Mouse (Mus musculus) v-Abl transformed pro-B cells (cell line): ENCODE data around the gene Dll1.

Experiments
- in situ Hi-C, 2 experiments: fragments of 400-800 bp; cut with MboI; formaldehyde crosslinking; loops; one replicate each; pipeline ENCODE4 v1.15.1; 2025; ENCODE audit not compliant: unreplicated experiment in 2 of 2

Dll1 gene

DNA sequence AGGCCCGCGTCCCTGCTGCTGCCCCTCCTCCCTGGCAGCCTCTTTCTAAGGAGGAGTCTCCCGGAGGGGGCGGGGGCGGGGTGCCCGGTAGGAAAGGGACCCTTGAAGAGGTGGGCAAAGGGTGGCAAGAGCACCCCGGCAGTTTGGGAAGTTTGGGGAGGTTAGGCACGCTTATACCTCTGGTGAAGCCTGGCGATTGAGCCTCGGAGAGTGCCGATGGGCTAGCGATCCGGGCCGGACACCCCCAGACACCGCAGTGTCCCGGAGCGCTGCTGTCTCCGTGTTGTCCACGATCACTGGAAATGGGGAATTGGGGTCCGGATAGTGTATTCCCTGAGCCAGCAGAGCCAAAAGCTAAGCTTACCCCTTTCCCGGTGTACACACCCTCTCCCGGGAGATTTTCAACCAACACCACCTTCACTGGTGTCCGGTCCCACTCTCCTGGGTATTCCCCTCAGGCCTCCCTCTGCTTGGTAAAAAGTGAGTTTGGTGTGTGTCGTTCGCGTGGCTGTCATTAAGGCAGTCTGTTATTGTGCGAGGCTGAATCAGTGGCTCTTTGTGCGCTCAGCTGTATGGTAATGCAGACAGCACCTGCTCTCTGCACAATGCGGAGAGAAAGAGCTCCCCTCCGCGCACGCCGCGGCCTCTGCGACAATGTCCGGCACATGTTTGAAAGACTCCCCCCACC, at the start of gene Dll1:
TSS of gene Dll1 (minus strand) at position 379 of the 688 bp plus-strand sequence.
- in situ Hi-C loops, result loop anchor here in 1 of 2 experiments (25.0 kb wide), 1 partner anchor 439 kb away; the partner anchor contains the start of genes 1600012H06Rik and Wdr27

DNA sequence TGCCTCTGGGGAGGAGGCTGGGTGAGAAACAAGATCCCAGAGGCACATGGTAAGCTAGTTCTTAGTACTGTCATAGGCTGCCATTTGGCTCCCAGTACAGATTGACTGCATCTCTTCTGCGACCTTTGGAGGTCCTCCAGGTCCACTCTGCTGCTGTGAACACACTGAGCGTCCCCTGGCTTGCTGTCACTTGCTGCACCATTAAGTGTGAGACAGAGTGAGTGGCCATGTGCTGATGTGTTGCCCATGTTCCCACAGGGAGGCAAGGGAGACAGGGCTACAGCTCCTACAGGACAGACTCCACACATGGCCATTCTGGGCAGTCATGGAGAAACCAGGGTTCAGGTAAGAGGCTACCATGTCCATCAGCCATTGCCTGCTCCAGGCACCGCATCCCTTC, 49.3 kb upstream of the Dll1 start:
- in situ Hi-C loops, result no loop called here

DNA sequence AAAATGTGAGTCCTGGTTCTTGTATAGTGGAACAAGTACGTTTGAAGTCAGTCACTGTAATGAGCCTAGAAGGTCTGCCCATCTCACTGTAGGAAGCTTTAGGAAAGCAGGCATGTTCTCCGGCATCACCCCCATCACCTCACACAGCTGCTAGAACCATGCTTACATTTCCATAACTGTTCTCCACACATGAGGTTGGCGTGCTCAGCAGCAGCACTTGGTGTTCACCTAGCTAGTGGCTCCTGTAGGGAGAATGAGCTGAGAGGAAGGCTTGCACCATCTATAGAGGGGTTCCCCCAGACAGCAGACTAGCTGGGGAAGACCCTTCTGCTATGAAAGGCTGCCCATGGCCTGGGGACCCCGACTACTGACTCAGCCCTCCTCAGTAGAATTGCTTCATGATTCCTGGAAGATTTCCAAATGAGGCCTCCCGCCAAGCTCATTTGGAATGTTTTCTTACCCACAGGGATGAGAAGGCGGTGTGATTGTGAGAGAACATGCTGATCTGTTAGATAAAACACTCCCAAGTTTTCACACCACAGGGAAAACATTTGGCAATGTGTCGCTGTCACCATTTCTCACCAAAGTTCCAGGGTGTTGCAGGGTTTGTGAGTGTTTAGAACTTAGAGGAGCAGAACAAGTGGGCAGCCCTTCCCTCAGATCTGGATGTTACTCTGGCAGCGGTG, 46.6 kb upstream of the Dll1 start:
- in situ Hi-C loops, result no loop called here

DNA sequence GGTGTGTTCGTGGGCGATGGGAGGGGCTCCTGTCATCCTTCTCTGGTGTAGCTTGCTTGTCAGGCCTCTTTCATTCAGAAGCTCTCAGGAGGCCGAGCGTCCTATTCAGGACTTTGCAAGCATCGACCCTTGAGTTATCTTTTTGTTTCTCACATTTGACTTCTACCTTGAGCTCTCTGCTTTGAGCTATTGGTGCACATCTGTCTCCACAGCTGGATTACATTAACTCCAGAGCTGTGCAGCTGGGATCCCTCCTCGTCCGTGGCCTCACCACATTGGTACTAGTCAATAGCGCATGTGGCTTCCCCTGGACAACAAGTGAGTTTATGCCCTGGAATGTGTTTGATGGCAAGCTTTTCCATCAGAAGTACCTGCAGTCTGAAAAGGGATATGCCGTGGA, 46.0 kb upstream of the Dll1 start:
- in situ Hi-C loops, result no loop called here

DNA sequence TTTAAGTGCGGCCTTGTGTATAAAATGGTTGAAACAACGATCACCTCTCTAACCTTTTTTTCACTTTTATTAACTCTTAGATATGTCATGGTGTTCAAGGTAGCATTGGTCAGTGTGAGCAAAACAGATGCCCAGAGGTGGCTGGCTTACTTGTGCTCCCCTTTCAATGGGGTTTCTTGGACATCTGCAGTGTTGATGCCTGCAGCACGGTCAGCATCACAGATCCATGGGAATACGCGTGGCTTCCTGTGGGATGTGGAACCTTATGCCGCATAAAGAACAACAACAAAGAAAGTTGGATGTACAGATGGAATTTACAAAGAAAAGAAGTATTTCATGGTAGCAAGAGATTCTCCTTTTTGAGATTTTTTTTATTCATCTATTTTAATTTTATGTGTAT, 44.8 kb upstream of the Dll1 start:
- in situ Hi-C loops, result no loop called here

DNA sequence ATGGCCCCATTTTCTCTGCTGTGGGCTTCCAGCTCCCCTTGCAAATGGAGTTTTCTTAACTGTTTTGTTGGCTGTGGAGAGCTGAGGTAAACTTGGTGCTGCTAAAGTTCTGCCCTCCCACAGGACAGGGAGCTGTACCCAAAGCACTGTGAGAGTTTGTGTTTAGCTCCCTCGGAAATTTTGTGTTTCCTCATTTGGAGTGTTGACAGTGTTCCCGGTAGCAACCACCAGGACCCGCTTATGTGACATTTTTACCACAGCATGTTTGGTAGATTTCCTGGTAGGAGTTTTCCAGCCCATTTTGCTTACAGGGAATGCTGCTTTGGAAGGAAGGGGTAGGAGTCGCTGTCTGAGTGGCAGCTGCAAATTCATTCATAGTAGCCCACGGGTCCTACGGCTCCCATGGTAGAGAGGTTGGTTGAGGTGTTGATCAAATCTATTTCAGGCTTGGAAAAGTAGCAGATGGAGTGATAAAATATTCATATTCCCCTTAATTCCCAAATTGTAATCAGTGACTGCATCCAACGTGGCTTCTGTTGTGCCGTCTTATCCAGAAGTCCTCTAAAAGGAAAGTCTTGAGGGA, 43.4 kb upstream of the Dll1 start:
- in situ Hi-C loops, result no loop called here

DNA sequence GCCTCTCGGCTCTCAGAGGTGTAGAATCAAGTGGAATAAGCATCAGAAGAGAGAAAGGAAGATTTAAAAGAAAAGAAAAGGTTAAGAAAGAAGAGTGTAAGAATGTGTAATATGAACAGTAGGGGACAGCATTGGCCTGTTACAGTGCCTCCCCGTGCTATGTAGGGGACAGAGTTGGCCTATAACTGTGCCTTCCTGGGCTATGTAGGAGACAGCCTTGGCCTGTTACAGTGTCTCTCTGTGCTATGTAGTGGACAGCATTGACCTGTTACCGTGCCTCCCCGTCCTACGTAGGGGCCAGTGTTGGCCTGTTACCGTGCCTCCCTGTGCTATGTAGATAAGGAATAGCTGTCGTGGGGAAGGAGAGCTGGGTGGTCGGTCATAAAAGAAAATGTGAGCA, 42.9 kb upstream of the Dll1 start:
- in situ Hi-C loops, result no loop called here

DNA sequence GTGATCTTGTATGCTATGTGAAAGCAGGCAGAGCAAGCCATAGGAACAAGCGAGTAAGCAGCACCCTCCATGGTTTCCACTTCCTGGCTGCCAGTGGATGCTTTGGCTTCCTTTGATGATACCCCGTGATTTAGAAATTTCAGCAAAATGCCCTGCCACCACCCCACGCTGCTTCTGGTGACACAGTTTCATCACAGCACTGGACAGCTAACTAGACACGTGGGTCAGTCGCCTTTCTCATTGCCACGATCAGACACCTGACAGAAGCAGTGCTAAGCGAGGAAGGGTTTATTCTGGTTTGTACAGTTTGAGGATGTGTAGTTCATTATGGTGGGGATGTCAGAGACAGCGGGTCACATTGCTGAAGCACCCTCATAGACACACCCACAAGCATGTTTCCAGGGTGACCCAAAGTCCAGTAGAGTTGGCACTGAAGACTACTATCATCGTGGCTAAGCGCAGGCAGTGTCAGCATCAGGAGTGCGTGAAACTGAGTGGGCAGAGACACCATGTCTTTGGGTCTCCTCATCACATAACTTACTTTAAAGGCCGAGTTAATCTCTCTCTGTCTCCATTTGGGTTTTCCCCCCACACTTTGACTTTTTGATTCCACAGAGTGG, 40.0 kb upstream of the Dll1 start:
- in situ Hi-C loops, result no loop called here

DNA sequence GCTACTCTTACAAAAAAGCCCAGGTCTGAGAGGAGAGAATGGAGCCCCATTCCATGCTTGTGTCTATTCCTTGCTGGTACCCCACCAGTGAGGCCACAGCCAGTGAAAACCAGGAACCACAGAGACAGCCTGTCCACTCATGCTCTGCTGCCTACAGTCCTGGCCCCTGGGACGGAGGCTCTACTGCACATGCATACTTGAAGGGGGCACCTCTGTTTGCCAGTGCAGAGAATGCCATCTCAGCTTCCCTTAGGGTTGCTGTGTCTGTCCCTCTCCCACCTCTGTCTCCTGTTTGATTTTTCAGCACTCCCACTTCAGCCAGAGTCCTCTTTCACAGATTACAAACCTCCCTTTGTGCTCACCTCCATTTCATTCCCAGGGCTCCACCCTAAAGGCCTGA, 34.2 kb upstream of the Dll1 start:
- in situ Hi-C loops, result no loop called here

DNA sequence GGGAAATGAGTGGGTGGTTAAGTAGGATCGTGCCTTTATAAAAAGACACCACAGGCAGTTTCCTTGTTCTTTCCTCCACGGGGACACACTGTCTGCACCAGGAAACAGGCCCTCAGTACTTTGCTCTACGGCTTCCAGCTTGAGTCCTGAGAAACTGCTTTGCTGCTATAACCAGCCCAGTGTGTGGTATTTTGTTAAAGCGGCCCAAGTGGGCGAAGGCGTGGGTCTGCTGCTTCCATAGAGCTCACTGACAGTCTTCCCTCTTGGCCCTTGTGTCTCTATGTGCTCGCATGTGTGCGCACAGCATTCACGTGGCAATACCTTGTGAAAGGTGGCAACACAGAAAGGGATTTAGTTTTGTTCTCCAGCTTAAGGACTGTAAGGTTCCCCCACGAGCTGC, 32.6 kb upstream of the Dll1 start:
- in situ Hi-C loops, result no loop called here

DNA sequence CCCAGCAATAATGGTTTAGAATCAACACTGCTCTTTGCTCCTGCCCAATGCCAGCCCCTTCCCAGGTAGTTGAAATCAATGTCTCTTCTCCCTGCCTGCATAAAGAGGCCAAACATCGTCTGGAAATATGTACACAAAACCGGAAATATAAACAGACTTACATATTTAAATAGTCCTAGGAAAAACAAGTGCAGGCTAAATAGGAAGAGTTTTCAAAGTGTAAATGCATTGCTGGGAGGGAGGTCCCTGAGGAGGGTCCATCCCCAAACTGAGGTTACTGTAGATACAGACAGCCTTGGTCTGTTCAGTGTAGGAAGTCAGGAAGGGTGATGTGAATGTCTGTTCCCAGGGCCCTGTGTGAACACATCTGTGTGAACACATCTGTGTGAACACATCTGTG, 29.9 kb upstream of the Dll1 start:
- in situ Hi-C loops, result no loop called here

DNA sequence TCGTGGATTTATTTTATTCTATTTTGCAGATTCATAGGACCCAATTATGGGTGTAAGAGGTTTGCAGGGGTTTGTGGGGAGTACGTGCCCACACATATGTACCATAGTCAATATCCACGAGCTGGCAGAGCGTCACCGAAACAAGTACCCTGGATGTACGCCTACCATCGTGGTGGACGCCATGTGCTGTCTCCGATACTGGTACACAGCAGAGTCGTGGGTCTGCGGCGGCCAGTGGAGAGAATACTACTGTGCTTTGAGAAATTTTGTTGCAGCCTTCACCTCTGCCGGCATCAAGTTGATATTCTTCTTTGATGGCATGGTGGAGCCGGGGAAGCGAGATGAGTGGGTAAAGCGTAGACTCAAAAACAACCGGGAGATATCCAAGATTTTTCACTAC, 25.0 kb upstream of the Dll1 start:
- in situ Hi-C loops, result no loop called here

DNA sequence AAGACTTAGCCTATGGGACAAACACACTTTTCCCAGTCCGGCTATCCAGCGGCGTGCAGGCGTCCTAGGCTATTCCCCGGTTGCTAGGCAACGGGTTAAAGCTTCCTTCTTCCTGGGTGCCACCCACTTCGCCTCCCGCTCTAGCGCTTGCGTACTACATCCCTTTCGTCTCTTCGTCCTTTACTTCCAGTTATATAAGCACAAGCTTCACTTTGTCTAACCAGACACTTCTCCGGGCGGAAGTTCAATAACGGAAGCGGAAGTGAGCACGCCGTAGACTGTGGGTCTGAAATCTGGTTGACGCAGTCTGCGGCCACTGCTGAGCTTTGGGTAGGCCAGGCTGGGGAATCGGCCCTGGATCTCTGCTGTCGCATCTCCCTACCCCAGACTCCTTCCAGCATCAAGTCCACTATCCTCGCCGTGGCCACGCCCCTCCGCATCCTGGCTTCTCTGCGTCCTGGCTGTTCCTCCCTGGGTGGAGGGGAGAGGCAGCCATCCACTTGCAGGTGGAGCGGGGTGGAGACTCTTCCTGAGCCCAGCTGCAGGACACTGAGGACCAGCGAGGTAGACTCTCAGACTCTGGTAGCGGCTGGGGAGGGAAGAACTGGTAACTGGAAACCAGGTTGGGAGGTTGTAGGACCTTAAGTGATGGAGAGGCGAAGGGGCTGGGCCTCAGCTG, 19.5 kb upstream of the Dll1 start, which contains the start of gene Fam120b:
TSS of gene Fam120b (plus strand) at position 206 of the 679 bp plus-strand sequence.
- in situ Hi-C loops, result loop anchor here in 1 of 2 experiments (10.0 to 25.0 kb wide), 2 partner anchors 309 to 459 kb away; partner anchors contain the start of genes 1600012H06Rik, Chd1 and Wdr27

DNA sequence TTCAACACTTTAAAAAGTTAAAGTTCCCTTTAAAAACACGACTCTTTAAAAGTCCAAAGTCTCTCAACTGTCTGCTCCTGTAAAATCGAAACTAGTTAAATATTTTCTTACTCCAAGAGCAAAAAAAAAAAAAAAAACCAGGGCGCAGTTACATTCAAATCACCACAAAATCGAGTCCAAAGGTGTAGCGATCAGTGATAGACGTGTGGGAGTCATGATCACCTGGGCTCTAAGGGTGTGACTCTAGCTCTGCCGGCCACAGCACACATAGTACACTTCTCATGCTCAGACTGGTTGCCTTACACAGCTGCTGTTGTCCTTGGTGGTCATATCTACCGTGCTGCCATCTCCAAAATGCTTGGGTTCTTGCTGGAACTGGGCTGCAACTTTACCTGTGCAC, 12.7 kb upstream of the Dll1 start:
- in situ Hi-C loops, result loop anchor here in 1 of 2 experiments (25.0 kb wide), 1 partner anchor 452 kb away; the partner anchor contains the start of genes 1600012H06Rik and Wdr27

DNA sequence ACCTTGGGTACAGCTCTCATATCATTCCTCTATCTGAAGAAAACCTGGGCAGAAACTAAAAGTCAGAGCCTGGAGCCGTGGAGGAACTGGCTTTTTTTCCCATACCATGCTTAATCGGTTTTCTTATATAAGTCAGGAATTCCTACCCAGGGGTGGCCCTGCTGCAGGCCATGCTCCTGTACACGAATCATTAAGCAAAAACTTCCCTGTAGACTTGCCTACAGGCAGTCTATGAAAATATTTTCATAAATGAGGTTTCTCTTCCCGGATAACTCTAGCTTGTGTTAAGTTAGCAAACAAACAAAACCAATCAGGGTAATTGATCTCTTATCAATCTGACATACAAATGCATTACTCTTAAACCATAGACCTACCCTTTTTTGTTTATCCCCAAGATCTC, 12.2 kb upstream of the Dll1 start:
- in situ Hi-C loops, result loop anchor here in 1 of 2 experiments (25.0 kb wide), 1 partner anchor 452 kb away; the partner anchor contains the start of genes 1600012H06Rik and Wdr27

DNA sequence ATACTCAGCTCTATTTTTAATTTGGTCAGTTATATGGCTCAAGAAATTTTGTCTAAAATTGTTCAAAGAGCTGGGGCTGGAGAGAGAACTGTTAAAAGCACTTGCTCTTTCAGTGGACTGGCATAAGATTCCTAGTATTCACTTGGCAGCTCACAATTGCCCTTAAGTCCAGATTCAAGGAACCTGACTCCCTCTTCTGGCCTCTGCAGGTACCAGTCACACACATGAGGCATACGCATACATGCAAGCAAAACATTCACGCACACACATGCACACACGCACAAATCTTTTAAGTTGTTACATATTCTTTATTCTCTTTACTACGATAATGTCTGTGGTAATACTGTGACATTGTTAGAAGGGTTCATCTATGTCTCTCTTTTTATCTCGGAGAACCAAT, 6.7 kb upstream of the Dll1 start:
- in situ Hi-C loops, result loop anchor here in 1 of 2 experiments (25.0 kb wide), 1 partner anchor 446 kb away; the partner anchor contains the start of genes 1600012H06Rik and Wdr27

DNA sequence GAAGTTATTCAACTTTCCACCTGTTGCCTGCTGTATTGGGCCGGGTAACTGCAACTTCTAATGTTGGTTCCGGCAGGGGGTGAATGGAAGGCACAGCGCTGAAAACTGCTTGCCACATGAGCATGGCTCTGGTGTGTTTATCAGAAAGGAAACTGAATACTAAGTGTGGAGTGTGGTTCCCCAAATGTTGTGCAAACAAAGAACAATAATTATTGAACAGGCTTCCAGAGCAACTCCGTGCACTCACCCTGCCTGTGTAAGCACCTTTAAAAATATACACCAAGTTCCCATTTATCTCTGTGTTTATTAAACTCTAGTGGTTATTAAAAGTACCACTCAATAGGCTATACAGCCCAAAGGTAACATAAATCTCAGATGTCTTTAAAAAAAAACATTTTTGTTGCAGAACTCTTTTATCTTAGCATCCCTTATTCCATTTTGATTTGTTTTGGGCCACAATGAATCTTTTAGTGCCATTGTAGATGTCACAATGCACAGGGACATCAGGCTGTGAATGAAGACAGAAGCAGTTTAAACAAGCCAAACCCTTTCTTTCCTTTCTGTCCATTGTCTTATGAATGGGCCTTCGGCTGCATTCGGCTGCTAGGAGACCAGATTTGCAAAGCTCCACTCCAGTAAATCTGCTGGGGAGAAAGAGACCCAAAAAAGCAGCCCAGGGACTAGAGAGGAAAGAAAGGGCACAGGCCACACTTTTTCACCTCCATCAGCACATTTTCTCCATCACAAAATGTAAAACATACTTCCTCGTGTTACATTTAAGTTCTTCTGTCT, 5.4 kb upstream of the Dll1 start:
- in situ Hi-C loops, result loop anchor here in 1 of 2 experiments (25.0 kb wide), 1 partner anchor 445 kb away; the partner anchor contains the start of genes 1600012H06Rik and Wdr27

DNA sequence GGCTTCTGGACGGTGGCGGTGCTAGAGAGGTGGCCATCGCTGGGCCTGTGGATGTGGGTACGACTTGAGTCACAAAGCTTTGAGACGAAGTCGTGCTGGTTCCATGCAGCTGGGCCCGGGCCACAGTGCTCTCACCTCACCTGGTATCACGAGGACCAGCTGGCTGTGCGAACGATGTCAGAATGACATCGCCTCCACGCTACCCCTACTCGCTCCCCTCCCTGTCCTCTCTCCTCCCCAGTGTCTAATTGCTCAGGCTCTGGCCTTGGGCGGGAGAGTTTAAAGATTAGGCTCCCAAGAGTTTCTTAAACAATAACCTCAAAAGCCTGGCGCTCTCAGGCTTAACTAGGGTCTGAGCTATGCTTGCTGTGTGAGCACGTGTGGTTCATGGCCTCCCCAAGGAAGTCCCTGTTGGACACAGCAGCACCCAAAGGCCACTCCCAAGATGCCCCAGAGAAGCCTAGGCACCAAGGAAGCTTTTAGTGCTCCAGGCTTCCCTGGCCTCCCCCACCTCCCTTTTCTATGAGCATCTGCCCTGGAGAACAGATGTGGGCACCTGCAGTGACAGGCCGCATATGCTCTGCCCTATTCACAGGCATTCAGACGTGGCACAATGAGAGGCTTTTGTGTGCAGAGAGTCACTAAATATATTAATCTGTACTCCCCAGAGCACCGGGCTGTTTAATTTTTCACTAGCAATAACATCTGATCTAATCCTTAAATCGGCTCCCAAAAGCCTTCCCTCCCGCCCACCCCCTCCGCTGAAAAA, 4.6 kb upstream of the Dll1 start:
- in situ Hi-C loops, result loop anchor here in 1 of 2 experiments (25.0 kb wide), 1 partner anchor 444 kb away; the partner anchor contains the start of genes 1600012H06Rik and Wdr27
